Mouse (Mus musculus): ENCODE measurements around the gene Rai14.

DNA sequence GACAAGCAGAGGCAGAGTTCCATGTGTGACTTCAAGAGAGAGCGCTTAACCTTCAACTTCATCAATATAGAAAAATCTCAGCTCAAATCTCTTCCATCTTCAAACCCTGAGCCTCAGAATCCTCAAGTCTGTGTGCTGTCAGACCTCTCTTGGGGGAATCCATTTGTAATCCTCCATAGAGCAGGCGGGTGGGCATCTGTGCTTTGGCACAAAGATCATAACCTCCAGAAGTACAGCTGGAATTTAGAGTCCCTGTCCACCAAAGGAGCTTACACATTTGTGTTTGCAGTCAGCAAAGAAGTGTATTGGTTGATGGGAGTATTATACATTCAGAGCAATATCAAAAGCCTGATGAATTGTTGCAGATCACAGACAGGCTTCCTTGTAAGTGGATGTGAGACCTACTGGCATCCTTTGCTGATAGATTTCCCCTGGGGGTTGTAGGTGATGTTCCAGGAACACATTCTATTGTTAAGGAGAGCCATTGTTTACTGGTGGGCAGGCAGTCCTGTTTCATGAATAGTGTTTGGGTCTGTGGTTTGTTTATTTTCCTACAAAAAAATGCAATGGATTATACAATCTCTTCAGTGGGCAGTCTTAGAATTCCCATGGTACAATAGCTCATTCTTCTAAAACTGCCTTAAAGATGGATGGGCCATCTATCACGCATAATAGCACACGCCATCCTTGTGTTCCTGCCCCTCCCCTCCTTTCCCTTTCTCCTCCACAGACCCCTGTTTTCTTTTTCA, 32.1 kb upstream of the Rai14 start:
- TF ChIP-seq CTCF (IDR thresholded peaks at IDR 0.05; ENCODE audit: borderline replicate concordance, extremely low read depth, insufficient read depth, insufficient read length) (no peak), POLR2A (IDR thresholded peaks at IDR 0.05; ENCODE audit: borderline replicate concordance, extremely low read depth, insufficient read depth, insufficient read length, poor library complexity, severe bottlenecking) (no peak)
